8 mouse cellular contexts compared by ENCODE assay signal in the genomic region with DNA sequence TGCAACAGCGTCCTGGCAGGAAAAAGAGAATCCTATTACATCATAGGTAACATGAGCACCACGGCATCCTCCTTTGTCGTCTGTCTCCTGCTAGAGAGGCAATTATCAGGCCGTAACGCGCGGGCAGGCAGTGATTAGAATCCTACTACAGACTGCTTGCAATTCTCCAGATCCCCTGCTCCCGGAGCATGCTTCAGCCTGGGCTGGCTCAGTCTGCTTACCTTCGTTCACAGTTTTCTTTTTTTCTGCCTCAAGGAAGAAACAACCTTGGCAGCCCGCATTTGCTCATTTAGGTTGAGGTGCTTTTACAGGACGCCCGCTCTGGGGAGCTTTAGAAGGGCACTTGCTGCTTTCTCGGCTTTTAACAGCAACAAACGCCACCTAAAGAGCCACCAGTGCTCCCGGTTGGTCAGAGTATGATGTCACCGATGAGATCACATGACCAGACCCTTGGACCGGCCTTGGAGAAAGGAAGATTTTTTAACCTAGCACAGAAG.
DNase-seq lines count a peak whose midpoint lies in the region; ATAC-seq and TF ChIP-seq lines count a peak whose summit lies in the region.

No protein-coding gene starts in this region.

- no peak for DNase-seq in spleen, adult 2 months (ENCODE audit: low read depth in 1 of 2, low spot score in 2 of 2)
- DNase-seq in spleen, postnatal 36 days (ENCODE audit: low spot score in 2 of 2) = no peak
- peak; percentile 43 for DNase-seq in embryo, embryonic 11.5 days (ENCODE audit: low read depth, low spot score)
- peak; percentile 78 for DNase-seq in heart, embryonic 10.5 days (ENCODE audit: low spot score)
- DNase-seq in liver = peak; percentile 7
- peak; percentile 60 for DNase-seq in neural tube, embryonic 10.5 days (ENCODE audit: extremely low spot score, low spot score)
- no peak for DNase-seq in spleen, postnatal 4 days (ENCODE audit: low spot score in 2 of 2)

- H3K27ac ChIP-seq in spleen, adult 2 months (ENCODE audit: insufficient read depth, low read length) = no peak overlapping the region
- peak overlapping the region; percentile 79 for H3K27ac ChIP-seq in heart, embryonic 10.5 days
- H3K27ac ChIP-seq in kidney, embryonic 15.5 days = peak overlapping the region; percentile 94

- peak overlapping the region; percentile 45 for H3K9ac ChIP-seq in kidney, embryonic 15.5 days

- peak; percentile 93 for ATAC-seq in kidney, embryonic 15.5 days (replicated peaks; ENCODE audit: low FRiP score)

- H3K4me2 ChIP-seq in kidney, embryonic 15.5 days = peak overlapping the region; percentile 56

- TF ChIP-seq CTCF in spleen, adult 2 months (IDR thresholded peaks at IDR 0.05; ENCODE audit: extremely low read depth, insufficient read depth, insufficient read length, insufficient replicate concordance) = no peak

- no peaks in the 10 kb centered on the region for H3K27me3 ChIP-seq in spleen, adult 2 months (ENCODE audit: control insufficient read depth, insufficient read depth, low read length)
- no peaks in the 10 kb centered on the region for H3K27me3 ChIP-seq in heart, embryonic 10.5 days (ENCODE audit: insufficient read depth, poor library complexity, severe bottlenecking)
- no peaks in the 10 kb centered on the region for H3K27me3 ChIP-seq in kidney, embryonic 15.5 days

- no peak for TF ChIP-seq POLR2A in spleen, adult 2 months (IDR thresholded peaks at IDR 0.05; ENCODE audit: low read depth, low read length)

- no peaks in the 10 kb centered on the region for H3K4me1 ChIP-seq in spleen, adult 2 months (ENCODE audit: control insufficient read depth, insufficient read depth, insufficient read length)
- H3K4me1 ChIP-seq in heart, embryonic 10.5 days = 0 out of 2 replicates have a peak, but pooled peaks cover 3% of the 10 kb centered on the region
- no peaks in the 10 kb centered on the region for H3K4me1 ChIP-seq in kidney, embryonic 15.5 days

- no peaks in the 10 kb centered on the region for H3K9me3 ChIP-seq in heart, embryonic 10.5 days
- no peaks in the 10 kb centered on the region for H3K9me3 ChIP-seq in kidney, embryonic 15.5 days (replicated peaks)

- no peaks in the 10 kb centered on the region for H3K36me3 ChIP-seq in spleen, adult 2 months (ENCODE audit: control insufficient read depth, insufficient read depth, low read length)
- peaks cover 2% of the 10 kb centered on the region; the same call in 1 of the 2 replicates for H3K36me3 ChIP-seq in heart, embryonic 10.5 days
- H3K36me3 ChIP-seq in kidney, embryonic 15.5 days = 0 out of 2 replicates have a peak, but pooled peaks cover 3% of the 10 kb centered on the region

- peak overlapping the region; percentile 8; the same call in 1 of the 2 replicates for H3K4me3 ChIP-seq in spleen, adult 2 months (ENCODE audit: extremely low read depth, insufficient read depth, insufficient read length)
- peak overlapping the region; percentile 53 for H3K4me3 ChIP-seq in heart, embryonic 10.5 days
- H3K4me3 ChIP-seq in kidney, embryonic 15.5 days (replicated peaks) = peak overlapping the region; percentile 43

- WGBS in spleen, adult 2 months = 32% methylated on average over 17 of the region's 17 CpGs
- 15% methylated on average over 17 of the region's 17 CpGs for WGBS in heart, embryonic 10.5 days
- WGBS in kidney, embryonic 15.5 days = 16% methylated on average over 17 of the region's 17 CpGs

Comparison
In these comparisons a context has a peak if more than half of its experiments do, and no peak if none do; other contexts are left out.
1. DNase-seq: peak in embryo, embryonic 11.5 days (single experiment), heart, embryonic 10.5 days (single experiment), liver (single experiment) and neural tube, embryonic 10.5 days (single experiment); none in spleen, adult 2 months (0 of 2), spleen, postnatal 36 days (0 of 2) and spleen, postnatal 4 days (0 of 2).
2. Peak in every context shown above with its lines, with median percentiles within 50 percentile points of each other: H3K4me3 ChIP-seq.